Mouse (Mus musculus): Measurements from ENCODE around the gene Gnao1. TPM values are rescaled to one million over a fixed set of nuclear protein-coding genes. Genes with fewer than 3 reads are reported as not detected.

Gene Gnao1
- polyA plus RNA-seq, 1 experiment from 2014 or later = 0.74 TPM

GRCm38 (mm10) chr8:93852851-93853461 is 43.2 kb downstream of the Gnao1 start:
- peaks cover 8% of the 10 kb centered on the region; the same call in 1 of the 2 replicates for H3K4me1 ChIP-seq
- H3K27me3 ChIP-seq (replicated peaks) = no peaks in the 10 kb centered on the region
- H3K36me3 ChIP-seq = no peaks in the 10 kb centered on the region
- no peak overlapping the region for H3K27ac ChIP-seq
- H3K9me3 ChIP-seq (replicated peaks) = no peaks in the 10 kb centered on the region
- WGBS (ENCODE audit: insufficient replicate concordance) = 72% methylated on average over 9 of the region's 9 CpGs
- H3K4me3 ChIP-seq = no peak overlapping the region
- H3K4me2 ChIP-seq = no peak overlapping the region
- H3K9ac ChIP-seq = no peak overlapping the region
- no peak for ATAC-seq

DNA sequence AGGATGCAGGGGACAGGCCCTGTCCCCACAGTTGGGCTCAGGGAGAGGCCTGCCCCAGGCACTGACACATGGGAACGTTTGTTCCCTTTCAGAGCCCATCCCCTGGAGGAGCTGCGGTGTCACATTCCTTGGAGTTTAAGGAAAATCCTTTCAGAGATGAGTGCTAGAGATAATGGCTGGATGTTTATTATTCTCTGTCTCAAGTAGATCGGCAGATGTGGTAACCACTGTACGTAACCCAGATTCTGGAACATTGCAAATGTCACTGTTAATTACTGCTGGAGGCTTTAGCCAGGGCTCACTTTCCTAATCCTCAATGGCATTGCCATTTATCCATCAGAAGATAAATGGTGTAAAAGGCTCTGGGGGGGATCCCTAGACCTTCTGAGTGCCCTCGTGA is 44.9 kb downstream of the Gnao1 start:
- 44% methylated on average over 5 of the region's 5 CpGs for WGBS (ENCODE audit: insufficient replicate concordance)

DNA sequence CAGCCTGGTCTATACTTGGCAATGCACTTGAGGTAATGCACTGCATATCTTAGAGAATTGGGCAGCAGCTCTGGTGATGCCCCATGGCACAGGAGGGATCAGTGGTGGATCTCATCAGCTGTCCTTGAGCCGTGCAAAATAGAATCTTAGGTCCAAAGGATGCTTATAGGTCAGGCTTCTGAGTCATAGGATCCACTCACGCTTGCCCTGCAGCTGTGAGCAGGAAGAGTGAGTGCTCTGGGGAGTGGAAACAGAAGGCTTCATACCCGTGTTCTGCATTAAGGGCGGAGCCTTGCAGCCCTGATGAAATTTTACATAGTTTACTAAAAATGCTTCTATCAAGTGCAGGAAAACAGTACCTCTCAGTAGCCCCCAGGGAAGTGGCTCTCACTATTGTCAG is 45.5 kb downstream of the Gnao1 start:
- Histone ChIP-seq H3K27me3 (replicated peaks) (no peaks in the 10 kb centered on the region), H3K4me3 (no peak overlapping the region), H3K9me3 (replicated peaks) (no peaks in the 10 kb centered on the region), H3K27ac (no peak overlapping the region), H3K36me3 (no peaks in the 10 kb centered on the region), H3K9ac (no peak overlapping the region), H3K4me1 (peaks cover 5% of the 10 kb centered on the region; the same call in 1 of the 2 replicates), H3K4me2 (no peak overlapping the region)
- no peak for ATAC-seq
- 53% methylated on average over 4 of the region's 4 CpGs for WGBS (ENCODE audit: insufficient replicate concordance)

More for the DNA sequence above, 44.9 kb downstream of the Gnao1 start:
- no peak overlapping the region for H3K4me2 ChIP-seq
- H3K36me3 ChIP-seq = no peaks in the 10 kb centered on the region
- H3K9me3 ChIP-seq (replicated peaks) = no peaks in the 10 kb centered on the region
- no peak overlapping the region for H3K27ac ChIP-seq
- H3K9ac ChIP-seq = no peak overlapping the region
- no peaks in the 10 kb centered on the region for H3K27me3 ChIP-seq (replicated peaks)
- no peak for ATAC-seq
- H3K4me3 ChIP-seq = no peak overlapping the region
- H3K4me1 ChIP-seq = peaks cover 5% of the 10 kb centered on the region; the same call in 1 of the 2 replicates

DNA sequence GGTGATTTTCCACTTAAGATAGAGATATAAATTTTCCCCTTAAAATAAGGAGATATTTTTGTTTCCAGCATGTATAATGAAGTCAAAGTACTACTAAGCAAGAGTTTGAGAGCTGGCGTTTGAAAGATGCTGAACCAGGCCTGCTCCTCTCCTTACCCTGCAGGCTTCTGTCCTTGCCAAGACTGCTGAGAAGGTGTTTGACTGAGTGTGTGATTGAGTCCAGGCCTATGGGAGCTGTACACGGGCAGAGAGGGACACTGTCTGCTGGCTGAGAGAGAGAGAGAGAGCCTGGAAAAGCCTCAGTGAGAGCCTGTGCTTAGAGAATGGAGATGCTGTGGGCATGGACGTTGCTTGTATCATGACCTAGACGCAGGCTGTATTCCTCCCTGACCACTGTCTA is 47.4 kb downstream of the Gnao1 start:
- no peak overlapping the region for H3K9ac ChIP-seq
- H3K27me3 ChIP-seq (replicated peaks) = 0 out of 2 replicates have a peak, but pooled peaks cover 4% of the 10 kb centered on the region
- no peak overlapping the region for H3K27ac ChIP-seq
- no peaks in the 10 kb centered on the region for H3K9me3 ChIP-seq (replicated peaks)
- H3K4me1 ChIP-seq = peaks cover 1% of the 10 kb centered on the region; the same call in 1 of the 2 replicates
- no peaks in the 10 kb centered on the region for H3K36me3 ChIP-seq
- WGBS (ENCODE audit: insufficient replicate concordance) = 55% methylated on average over 4 of the region's 4 CpGs
- H3K4me2 ChIP-seq = no peak overlapping the region
- no peak for ATAC-seq
- no peak overlapping the region for H3K4me3 ChIP-seq

DNA sequence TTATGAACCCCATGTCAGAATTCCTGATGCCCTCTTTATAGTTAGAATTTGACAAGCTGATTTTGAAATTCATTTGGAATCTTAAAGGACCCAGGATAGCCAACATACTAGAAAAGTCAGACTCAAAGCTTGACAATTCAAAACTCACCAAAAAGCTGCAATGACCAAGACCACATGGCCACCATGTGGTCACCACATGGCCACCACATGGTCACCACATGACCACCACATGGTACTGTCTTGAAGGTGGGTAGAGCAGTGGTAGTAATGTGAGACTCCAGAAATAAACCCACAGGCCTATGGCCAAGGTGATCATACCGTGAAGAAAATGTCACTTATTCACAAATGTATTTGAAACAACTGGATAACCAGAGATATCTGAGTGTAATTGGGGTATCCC is 48.5 kb downstream of the Gnao1 start:
- no peak for ATAC-seq
- WGBS (ENCODE audit: insufficient replicate concordance) = 66% methylated on average over 1 of the region's 1 CpGs
- no peak overlapping the region for H3K4me3 ChIP-seq
- H3K27me3 ChIP-seq (replicated peaks) = 0 out of 2 replicates have a peak, but pooled peaks cover 4% of the 10 kb centered on the region
- H3K9me3 ChIP-seq (replicated peaks) = no peaks in the 10 kb centered on the region
- H3K4me2 ChIP-seq = no peak overlapping the region
- H3K9ac ChIP-seq = no peak overlapping the region
- no peaks in the 10 kb centered on the region for H3K4me1 ChIP-seq
- H3K36me3 ChIP-seq = no peaks in the 10 kb centered on the region
- no peak overlapping the region for H3K27ac ChIP-seq

GRCm38 (mm10) chr8:93860020-93860419 is 50.3 kb downstream of the Gnao1 start:
- Histone ChIP-seq H3K4me3 (no peak overlapping the region), H3K9ac (no peak overlapping the region), H3K9me3 (replicated peaks) (no peaks in the 10 kb centered on the region), H3K4me2 (no peak overlapping the region), H3K4me1 (no peaks in the 10 kb centered on the region), H3K36me3 (no peaks in the 10 kb centered on the region), H3K27ac (no peak overlapping the region), H3K27me3 (replicated peaks) (0 out of 2 replicates have a peak, but pooled peaks cover 4% of the 10 kb centered on the region)
- 52% methylated on average over 4 of the region's 4 CpGs for WGBS (ENCODE audit: insufficient replicate concordance)
- no peak for ATAC-seq

DNA sequence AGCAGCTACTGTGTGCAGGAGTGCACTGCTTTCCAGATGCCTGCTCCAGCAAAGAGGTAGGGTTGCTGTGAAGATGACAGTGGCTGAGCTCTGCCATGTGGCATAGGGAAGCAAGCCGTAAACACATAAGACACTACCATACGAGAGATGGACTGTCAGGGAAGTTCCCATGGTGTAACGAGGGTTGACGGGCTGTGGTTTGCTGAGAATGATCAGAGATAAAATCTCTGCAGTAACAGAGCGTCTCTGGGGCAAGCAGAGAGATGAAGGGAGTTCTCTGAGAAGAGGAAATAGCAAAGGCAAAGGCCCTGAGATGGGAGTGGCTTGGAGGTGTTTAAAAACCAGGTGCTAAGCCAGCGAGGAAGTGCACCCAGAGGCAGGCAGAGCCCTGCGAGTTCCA is 54.3 kb downstream of the Gnao1 start:
- Histone ChIP-seq H3K9ac (no peak overlapping the region), H3K36me3 (no peaks in the 10 kb centered on the region), H3K9me3 (replicated peaks) (no peaks in the 10 kb centered on the region), H3K4me1 (no peaks in the 10 kb centered on the region), H3K27me3 (replicated peaks) (0 out of 2 replicates have a peak, but pooled peaks cover 4% of the 10 kb centered on the region), H3K4me3 (no peak overlapping the region), H3K27ac (no peak overlapping the region), H3K4me2 (no peak overlapping the region)
- no peak for ATAC-seq
- WGBS (ENCODE audit: insufficient replicate concordance) = 28% methylated on average over 7 of the region's 7 CpGs

DNA sequence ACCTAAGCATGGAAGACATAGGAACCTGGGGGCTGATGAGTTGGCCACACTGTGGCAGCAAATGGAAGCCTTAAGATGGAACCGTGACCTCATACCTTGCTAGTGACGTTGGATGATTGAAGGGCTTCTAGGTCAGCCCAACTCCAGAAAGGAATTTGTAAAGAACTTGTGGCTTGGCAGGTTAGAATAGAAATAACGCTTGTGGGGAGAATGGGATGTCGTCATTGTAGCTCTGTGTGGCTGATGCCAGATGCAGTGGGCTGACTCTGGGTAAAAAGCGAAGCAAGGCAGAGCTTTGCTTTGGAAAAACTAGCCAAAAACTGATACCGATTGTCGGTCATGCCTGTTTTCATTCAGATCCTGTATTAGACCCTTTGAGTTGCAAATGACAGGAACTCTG is 56.5 kb downstream of the Gnao1 start:
- H3K4me3 ChIP-seq = no peak overlapping the region
- 0 out of 2 replicates have a peak, but pooled peaks cover 4% of the 10 kb centered on the region for H3K27me3 ChIP-seq (replicated peaks)
- no peak overlapping the region for H3K4me2 ChIP-seq
- no peaks in the 10 kb centered on the region for H3K9me3 ChIP-seq (replicated peaks)
- no peak overlapping the region for H3K27ac ChIP-seq
- H3K4me1 ChIP-seq = no peaks in the 10 kb centered on the region
- WGBS (ENCODE audit: insufficient replicate concordance) = 74% methylated on average over 7 of the region's 7 CpGs
- ATAC-seq = no peak
- H3K9ac ChIP-seq = no peak overlapping the region
- H3K36me3 ChIP-seq = no peaks in the 10 kb centered on the region

DNA sequence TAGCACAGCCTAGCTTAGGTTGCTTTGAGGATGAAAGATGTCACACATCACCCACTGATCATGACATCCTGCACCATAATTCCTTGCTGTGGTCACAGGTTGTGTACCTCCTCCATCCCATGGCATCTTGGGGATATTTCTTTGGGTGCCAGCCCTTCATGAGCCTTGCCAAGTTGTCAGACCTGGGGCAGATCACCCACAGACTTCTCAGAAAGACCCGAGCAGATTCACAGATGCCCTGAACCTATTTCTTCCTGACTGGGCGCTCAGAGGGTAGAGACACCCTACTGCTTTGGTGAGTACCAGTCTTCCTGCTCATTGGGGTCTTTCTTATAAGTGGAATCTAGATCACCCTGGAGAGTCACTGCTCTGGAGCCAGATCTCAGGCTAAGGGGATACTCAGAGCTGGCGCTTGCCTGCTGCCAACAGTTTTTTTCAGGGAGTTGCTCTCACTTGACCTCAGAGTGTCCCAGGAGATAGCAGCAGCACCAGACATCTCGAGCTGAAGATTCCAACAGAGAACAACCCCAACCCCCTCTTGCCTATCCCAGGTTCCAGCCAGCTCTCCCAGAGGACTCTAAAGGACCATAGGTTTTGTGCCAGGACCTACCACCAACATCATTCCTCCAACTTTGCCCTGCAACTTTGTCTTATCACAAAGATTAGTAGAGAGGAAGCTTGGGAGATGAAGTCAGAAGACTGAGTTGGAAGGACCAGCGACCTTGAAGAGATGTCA is 58.9 kb downstream of the Gnao1 start:
- Histone ChIP-seq H3K9ac (no peak overlapping the region), H3K36me3 (no peaks in the 10 kb centered on the region), H3K4me1 (no peaks in the 10 kb centered on the region), H3K9me3 (replicated peaks) (no peaks in the 10 kb centered on the region), H3K4me3 (no peak overlapping the region), H3K27ac (no peak overlapping the region), H3K27me3 (replicated peaks) (no peaks in the 10 kb centered on the region), H3K4me2 (no peak overlapping the region)
- no peak for ATAC-seq
- 51% methylated on average over 5 of the region's 5 CpGs for WGBS (ENCODE audit: insufficient replicate concordance)

DNA sequence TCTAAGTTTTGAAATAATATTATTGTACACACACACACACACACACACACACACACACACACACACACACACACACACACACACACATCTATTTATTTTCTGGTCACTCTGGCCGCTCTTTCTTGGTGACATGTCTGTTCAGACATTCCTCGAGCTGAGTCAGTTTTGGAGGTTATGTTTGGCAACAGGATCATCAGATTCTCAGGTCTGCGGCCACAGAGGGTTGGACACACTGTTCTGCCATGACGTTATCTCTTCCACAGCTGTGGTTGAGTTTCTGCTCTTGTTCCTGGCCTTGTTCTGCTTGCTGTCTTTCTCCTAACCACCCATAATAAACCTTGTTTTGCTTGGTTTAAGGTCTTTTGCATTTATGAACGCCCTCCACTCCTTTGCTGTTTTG is 61.5 kb downstream of the Gnao1 start:
- no peak overlapping the region for H3K4me2 ChIP-seq
- no peak overlapping the region for H3K9ac ChIP-seq
- no peaks in the 10 kb centered on the region for H3K36me3 ChIP-seq
- H3K27ac ChIP-seq = no peak overlapping the region
- H3K4me3 ChIP-seq = no peak overlapping the region
- WGBS (ENCODE audit: insufficient replicate concordance) = 38% methylated on average over 5 of the region's 5 CpGs
- no peaks in the 10 kb centered on the region for H3K4me1 ChIP-seq
- H3K9me3 ChIP-seq (replicated peaks) = no peaks in the 10 kb centered on the region
- no peak for ATAC-seq
- no peaks in the 10 kb centered on the region for H3K27me3 ChIP-seq (replicated peaks)

DNA sequence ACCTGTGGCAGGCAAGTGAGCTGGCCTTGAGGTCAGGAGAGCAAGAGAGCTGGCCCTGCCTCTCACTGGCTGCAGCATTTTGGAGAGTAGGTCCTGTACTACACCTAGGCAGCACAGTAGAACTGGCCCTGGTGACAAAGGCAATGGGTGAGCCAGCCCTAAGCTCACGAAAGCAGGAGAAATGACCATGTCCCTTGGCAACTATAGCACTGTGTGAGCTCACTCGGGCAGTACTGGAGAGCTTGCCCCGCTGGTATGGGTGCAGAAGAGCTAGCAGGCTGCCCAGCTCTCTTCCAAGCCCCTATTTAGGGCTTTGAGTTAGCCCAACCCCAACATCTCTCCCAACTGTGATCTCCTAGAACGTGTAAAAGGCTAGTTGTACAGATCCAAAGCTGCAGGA is 68.6 kb downstream of the Gnao1 start:
- H3K36me3 ChIP-seq = no peaks in the 10 kb centered on the region
- no peaks in the 10 kb centered on the region for H3K4me1 ChIP-seq
- H3K4me3 ChIP-seq = no peak overlapping the region
- no peak for ATAC-seq
- H3K27me3 ChIP-seq (replicated peaks) = no peaks in the 10 kb centered on the region
- H3K9ac ChIP-seq = no peak overlapping the region
- 65% methylated on average over 4 of the region's 4 CpGs for WGBS (ENCODE audit: insufficient replicate concordance)
- no peaks in the 10 kb centered on the region for H3K9me3 ChIP-seq (replicated peaks)
- H3K27ac ChIP-seq = no peak overlapping the region
- H3K4me2 ChIP-seq = no peak overlapping the region

- Histone ChIP-seq H3K27me3 (replicated peaks) (no peaks in the 10 kb centered on the region), H3K36me3 (no peaks in the 10 kb centered on the region), H3K9ac (no peak overlapping the region), H3K4me3 (no peak overlapping the region), H3K4me2 (no peak overlapping the region), H3K27ac (no peak overlapping the region), H3K4me1 (no peaks in the 10 kb centered on the region), H3K9me3 (replicated peaks) (no peaks in the 10 kb centered on the region)
- 72% methylated on average over 7 of the region's 7 CpGs for WGBS (ENCODE audit: insufficient replicate concordance)
- no peak for ATAC-seq
Observed at GRCm38 (mm10) chr8:93879966-93880365, 70.2 kb downstream of the Gnao1 start.

Data from liver, embryonic 12.5 days (tissue).